Mouse (Mus musculus): ENCODE data around the gene Il6. TPM values are rescaled to one million over a fixed set of nuclear protein-coding genes. Genes with fewer than 3 reads are reported as not detected.

The Il6 gene
- total and polyA plus RNA-seq, 3 experiments: 1.2 to 12.9 TPM; not detected in 1

GRCm38 (mm10) chr5:29974115-29974514 lies 38.8 kb upstream of the Il6 start:
- Histone ChIP-seq H3K4me3 (replicated peaks in 1 of 3; ENCODE audit: low read depth in 2 of 3, low read length in 2 of 3, poor library complexity in 1 of 3) (no peak overlapping the region), H3K27ac (ENCODE audit: insufficient read depth, low read depth) (no peak overlapping the region), H3K79me2 (replicated peaks; ENCODE audit: control insufficient read depth, extremely low read depth, insufficient read depth, poor library complexity, severe bottlenecking) (no peaks in the 10 kb centered on the region), H3K4me2 (ENCODE audit: insufficient read depth, low read depth, poor library complexity, severe bottlenecking) (no peak overlapping the region), H3K27me3 (replicated peaks) (no peaks in the 10 kb centered on the region), H3K36me3 (replicated peaks in 1 of 2; ENCODE audit: control insufficient read depth in 1 of 2, insufficient read depth in 1 of 2, low read length in 1 of 2) (no peaks in the 10 kb centered on the region), H3K9me3 (replicated peaks; ENCODE audit: low read length) (no peaks in the 10 kb centered on the region), H3K9ac (ENCODE audit: insufficient read depth, low read depth) (no peak overlapping the region), H3K4me1 (ENCODE audit: control insufficient read depth in 1 of 2, insufficient read depth in 2 of 2) (peaks cover 16 to 42% of the 10 kb centered on the region in 2 experiments)
- no peak for DNase-seq (ENCODE audit: extremely low read depth)
- dilution Hi-C loops (cut with MboI; ENCODE audit: extremely low pct_ligation_motif_present, extremely low pct_unique_long_range_greater_than_20kb, low sequenced_read_pairs) (no loop called here), in situ Hi-C loops (cut with MboI; ENCODE audit: low pct_ligation_motif_present, low pct_unique_long_range_greater_than_20kb, low sequenced_read_pairs) (no loop called here)
- TF ChIP-seq MAFK (IDR thresholded peaks at IDR 0.05; ENCODE audit: insufficient replicate concordance, low read length) (0 out of 2 replicates have a peak, but pooled peaks have one; percentile 48), TBP (conservative IDR thresholded peaks at IDR 0.05; ENCODE audit: low read depth, low read length) (no peak), ELF1 (IDR thresholded peaks at IDR 0.05; ENCODE audit: low read depth, low read length) (no peak), E2F4 (IDR thresholded peaks at IDR 0.05; ENCODE audit: insufficient replicate concordance, low read depth, low read length) (no peak)

GRCm38 (mm10) chr5:29993583-29993982 lies 19.3 kb upstream of the Il6 start:
- Histone ChIP-seq H3K4me1 (ENCODE audit: control insufficient read depth in 1 of 2, insufficient read depth in 2 of 2) (peaks cover 11 to 45% of the 10 kb centered on the region in 2 experiments), H3K4me2 (ENCODE audit: insufficient read depth, low read depth, poor library complexity, severe bottlenecking) (peak overlapping the region; percentile 39), H3K27me3 (replicated peaks) (no peaks in the 10 kb centered on the region), H3K79me2 (replicated peaks; ENCODE audit: control insufficient read depth, extremely low read depth, insufficient read depth, poor library complexity, severe bottlenecking) (no peaks in the 10 kb centered on the region), H3K9me3 (replicated peaks; ENCODE audit: low read length) (peaks cover 4% of the 10 kb centered on the region), H3K27ac (ENCODE audit: insufficient read depth, low read depth) (peak overlapping the region; percentile 79), H3K4me3 (replicated peaks in 1 of 3; ENCODE audit: low read depth in 2 of 3, low read length in 2 of 3, poor library complexity in 1 of 3) (no peak overlapping the region), H3K36me3 (replicated peaks in 1 of 2; ENCODE audit: control insufficient read depth in 1 of 2, insufficient read depth in 1 of 2, low read length in 1 of 2) (no peaks in the 10 kb centered on the region), H3K9ac (ENCODE audit: insufficient read depth, low read depth) (peak overlapping the region; percentile 56; the same call in 1 of the 2 replicates)
- TF ChIP-seq TBP (conservative IDR thresholded peaks at IDR 0.05; ENCODE audit: low read depth, low read length) (0 out of 2 replicates have a peak, but pooled peaks have one; percentile 32), ZC3H11A (IDR thresholded peaks at IDR 0.05; ENCODE audit: low read depth, low read length) (no peak), BHLHE40 (IDR thresholded peaks at IDR 0.05; ENCODE audit: low read depth, low read length) (peak; percentile 40; the same call in 1 of the 2 replicates), ETS1 (conservative IDR thresholded peaks at IDR 0.05; ENCODE audit: low read depth, low read length) (peak; percentile 56; the same call in 1 of the 2 replicates), RCOR1 (conservative IDR thresholded peaks at IDR 0.05; ENCODE audit: low read depth, low read length) (no peak), IRF4 (IDR thresholded peaks at IDR 0.05; ENCODE audit: low read depth, low read length) (peak; percentile 92), EP300 (IDR thresholded peaks at IDR 0.05; ENCODE audit: low read length) (peak; percentile 87), PAX5 (IDR thresholded peaks at IDR 0.05; ENCODE audit: low read length) (no peak), TCF12 (IDR thresholded peaks at IDR 0.05; ENCODE audit: low read depth, low read length) (peak; percentile 22; the same call in 1 of the 2 replicates), POLR2A (IDR thresholded peaks at IDR 0.05; ENCODE audit: low read depth, low read length) (peak; percentile 35; the same call in 1 of the 2 replicates), MEF2A (IDR thresholded peaks at IDR 0.05; ENCODE audit: borderline replicate concordance, low read depth, low read length) (peak; percentile 16; the same call in 1 of the 2 replicates), MYC (IDR thresholded peaks at IDR 0.05; ENCODE audit: low read depth, low read length) (0 out of 2 replicates have a peak, but pooled peaks have one; percentile 18), ELF1 (IDR thresholded peaks at IDR 0.05; ENCODE audit: low read depth, low read length) (peak; percentile 25; the same call in 1 of the 2 replicates), JUN (IDR thresholded peaks at IDR 0.05; ENCODE audit: insufficient read depth, low read depth, low read length) (peak; percentile 39)
- in situ Hi-C loops (cut with MboI; ENCODE audit: low pct_ligation_motif_present, low pct_unique_long_range_greater_than_20kb, low sequenced_read_pairs) (no loop called here), dilution Hi-C loops (cut with MboI; ENCODE audit: extremely low pct_ligation_motif_present, extremely low pct_unique_long_range_greater_than_20kb, low sequenced_read_pairs) (no loop called here)
- DNase-seq (ENCODE audit: extremely low read depth): peak; percentile 48

Data from CH12.LX (cell line).